Mouse (Mus musculus) small intestine, adult 2 months (tissue): Measurements from ENCODE around the gene Akap2.

Experiments
- CTCF ChIP-seq: fragments of 200-500 bp; IDR thresholded peaks from 2 replicates; pipeline ENCODE4 v1.5.1; 2012; ENCODE audit warnings: low read depth, mild to moderate bottlenecking, control low read depth, inconsistent platforms, low read length, moderate library complexity, mixed read lengths; ENCODE audit not compliant: insufficient replicate concordance, insufficient read length; ENCODE audit errors: extremely low read depth
- POLR2A ChIP-seq: fragments of 200-500 bp; IDR thresholded peaks from 2 replicates; pipeline ENCODE4 v1.6.1; 2012; ENCODE audit warnings: low read depth, mild to moderate bottlenecking, control low read depth, inconsistent platforms, low read length, moderate library complexity

- TF ChIP-seq CTCF: no peak
- peak; percentile 34; the same call in 1 of the 2 replicates for TF ChIP-seq POLR2A
Observed at GRCm38 (mm10) chr4:57916201-57916661, 198.8 kb downstream of the Akap2 start, which contains the start of gene D630039A03Rik.
